In the genomic region with DNA sequence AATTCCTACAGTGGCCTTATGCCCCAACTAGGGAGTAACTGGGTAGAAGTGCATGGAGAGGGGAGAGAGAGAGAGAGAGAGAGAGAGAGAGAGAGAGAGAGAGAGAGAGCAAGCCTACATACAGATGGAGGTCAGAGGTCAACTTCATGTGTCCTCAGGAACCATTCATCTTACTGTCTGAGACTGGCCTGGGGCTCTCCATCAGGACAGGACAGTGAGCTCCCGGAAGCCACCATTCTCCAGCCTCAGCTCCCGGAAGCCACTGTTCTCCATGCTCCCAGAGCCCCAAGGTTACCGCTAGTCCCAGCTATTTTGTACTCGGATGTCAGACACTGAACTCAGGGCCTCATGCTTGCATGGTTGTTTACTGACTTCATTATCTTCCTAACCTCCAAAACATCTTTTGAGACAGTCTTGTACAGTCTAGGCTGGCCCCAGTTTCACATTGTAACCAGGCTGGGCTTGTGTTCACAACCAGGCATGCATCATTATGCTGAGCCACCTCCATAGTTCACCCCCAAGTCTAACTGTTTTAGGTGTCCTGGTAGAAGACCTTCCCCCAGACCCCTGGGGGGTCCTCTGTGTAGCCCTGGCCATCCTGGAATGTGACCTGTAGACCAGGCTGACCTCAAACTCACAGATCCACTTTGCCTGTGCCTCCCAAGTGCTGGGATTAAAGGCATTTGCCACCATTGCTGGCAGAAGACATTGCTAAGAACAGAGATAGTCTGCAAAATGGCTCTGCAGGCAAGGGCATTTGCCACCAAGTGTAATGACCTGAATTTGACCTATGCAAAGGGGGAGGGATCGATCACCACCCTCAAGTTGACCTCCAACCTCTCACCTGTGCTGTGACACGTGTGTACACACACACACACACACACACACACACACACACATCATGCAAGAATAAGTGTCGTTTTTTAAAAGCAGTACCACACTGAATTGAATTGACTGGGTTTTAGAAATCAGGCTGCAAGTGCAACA, we compare ENCODE assay signal across 10 mouse cellular contexts. TPM values are rescaled to one million over a fixed set of nuclear protein-coding genes. Genes with fewer than 3 reads are reported as not detected.
A peak's percentile ranks its signal among the peaks of the same experiment; 100 is the strongest.
DNase-seq lines count a peak whose midpoint lies in the region; ATAC-seq and TF ChIP-seq lines count a peak whose summit lies in the region.
"Had no signal": no experiment of that assay in that cellular context is flagged by ENCODE, and none has a peak within 500 bp of the region (broad histone marks: within the 10 kb centered on the region; RNA-seq: fewer than 3 reads in every experiment).

No protein-coding gene starts in this region.

- H3K4me2 ChIP-seq in liver, embryonic 15.5 days = no peak overlapping the region
- H3K4me2 ChIP-seq in midbrain, embryonic 13.5 days (replicated peaks) = no peak overlapping the region
- H3K4me2 ChIP-seq: forebrain, embryonic 13.5 days had no signal

- H3K9me3 ChIP-seq in ES-E14 (ENCODE audit: control insufficient read depth, insufficient read depth, low read depth, low read length) = no peaks in the 10 kb centered on the region
- no peaks in the 10 kb centered on the region for H3K9me3 ChIP-seq in liver, embryonic 15.5 days (replicated peaks)
- H3K9me3 ChIP-seq in midbrain, embryonic 13.5 days = no peaks in the 10 kb centered on the region
- H3K9me3 ChIP-seq: forebrain, embryonic 13.5 days had no signal

- H3K9ac ChIP-seq in ES-E14 (ENCODE audit: insufficient read depth, low read depth, low read length, poor library complexity, severe bottlenecking) = peak overlapping the region; percentile 12; the same call in 1 of the 2 replicates
- H3K9ac ChIP-seq in liver, embryonic 15.5 days = no peak overlapping the region
- H3K9ac ChIP-seq in midbrain, embryonic 13.5 days (replicated peaks) = no peak overlapping the region
- H3K9ac ChIP-seq: forebrain, embryonic 13.5 days had no signal

- 60% methylated on average over 7 of the region's 7 CpGs for WGBS in liver, embryonic 15.5 days (ENCODE audit: insufficient replicate concordance)
- 89% methylated on average over 7 of the region's 7 CpGs for WGBS in midbrain, embryonic 13.5 days

- in situ Hi-C loops in ES-E14 (cut with MboI; ENCODE audit: low sequenced_read_pairs in 2 of 2, unreplicated experiment in 2 of 2) = no loop called here

- peak overlapping the region; percentile 31 to 49 for H3K4me3 ChIP-seq in ES-E14 (ENCODE audit: insufficient read depth in 1 of 2, low read depth in 1 of 2, low read length in 2 of 2, poor library complexity in 1 of 2, severe bottlenecking in 1 of 2)
- H3K4me3 ChIP-seq in liver, embryonic 15.5 days (replicated peaks) = no peak overlapping the region
- no peak overlapping the region for H3K4me3 ChIP-seq in midbrain, embryonic 13.5 days (replicated peaks)
- H3K4me3 ChIP-seq: forebrain, embryonic 13.5 days had no signal

- peaks cover 4 to 32% of the 10 kb centered on the region in 2 experiments; a peak in 3 of 4 replicates for H3K4me1 ChIP-seq in ES-E14 (ENCODE audit: control insufficient read depth in 2 of 2, insufficient read depth in 2 of 2, low read length in 2 of 2, poor library complexity in 1 of 2)
- H3K4me1 ChIP-seq in liver, embryonic 15.5 days (replicated peaks) = peaks cover 38% of the 10 kb centered on the region
- peaks cover 20% of the 10 kb centered on the region for H3K4me1 ChIP-seq in midbrain, embryonic 13.5 days (replicated peaks)

- ATAC-seq in liver, embryonic 15.5 days (ENCODE audit: insufficient read depth) = no peak
- no peak for ATAC-seq in midbrain, embryonic 13.5 days
- ATAC-seq: forebrain, embryonic 13.5 days had no signal

- DNase-seq in kidney, adult 18-20 months = peak; percentile 31
- DNase-seq in kidney, adult 9 months = no peak
- DNase-seq in ES-E14 (ENCODE audit: low read depth, low spot score) = no peak
- peak; percentile 79 for DNase-seq in embryo, embryonic 10 days (ENCODE audit: low spot score)
- no peak for DNase-seq in spleen, adult 12 weeks (ENCODE audit: low spot score)
- DNase-seq: cerebellum, adult 9-10 months had no signal

- no peaks in the 10 kb centered on the region; the same call in 1 of the 2 replicates for H3K27me3 ChIP-seq in liver, embryonic 15.5 days
- peaks cover 7% of the 10 kb centered on the region; the same call in 1 of the 2 replicates for H3K27me3 ChIP-seq in midbrain, embryonic 13.5 days
- H3K27me3 ChIP-seq: forebrain, embryonic 13.5 days had no signal

- peaks cover 18% of the 10 kb centered on the region for H3K36me3 ChIP-seq in ES-E14 (ENCODE audit: control insufficient read depth, insufficient read depth, low read length, poor library complexity, severe bottlenecking)
- no peaks in the 10 kb centered on the region for H3K36me3 ChIP-seq in liver, embryonic 15.5 days (replicated peaks)
- no peaks in the 10 kb centered on the region for H3K36me3 ChIP-seq in midbrain, embryonic 13.5 days

- peak overlapping the region; percentile 74; the same call in 1 of the 2 replicates for H3K27ac ChIP-seq in ES-E14 (ENCODE audit: insufficient read depth, low read depth, low read length, poor library complexity, severe bottlenecking)
- 0 out of 2 replicates have a peak overlapping the region, but pooled peaks have one; percentile 9 for H3K27ac ChIP-seq in liver, embryonic 15.5 days (replicated peaks)
- H3K27ac ChIP-seq in midbrain, embryonic 13.5 days = no peak overlapping the region
- H3K27ac ChIP-seq: forebrain, embryonic 13.5 days had no signal

TF ChIP-seq in ES-E14, 5 proteins besides CTCF, POLR2A, EP300 and RAD21:
- no peak for TF ChIP-seq ZC3H11A (IDR thresholded peaks at IDR 0.05; ENCODE audit: borderline replicate concordance, low read depth, low read length)
- TF ChIP-seq HCFC1 (IDR thresholded peaks at IDR 0.05; ENCODE audit: borderline replicate concordance, insufficient read depth, low read length) = no peak
- TF ChIP-seq MAFK (IDR thresholded peaks at IDR 0.05; ENCODE audit: insufficient read depth, low read depth, low read length) = no peak

RNA-seq across cellular contexts. Expression of gene Dock6, which starts 2.5 kb away (rescaled TPM):
- total RNA-seq in ES-E14 (2012; rRNA removed) = 45.4 and 144 TPM in 2 replicates
- polyA plus RNA-seq in liver, embryonic 15.5 days (2015; fragmentation: Nextera tagmentation; extraction: Ambion mirVana) = 4.2 and 5.6 TPM in 2 replicates
- 14.2 and 17.0 TPM in 2 replicates for polyA plus RNA-seq in midbrain, embryonic 13.5 days (2015; fragmentation: Nextera tagmentation; extraction: Ambion mirVana)

RNA-seq across cellular contexts. Expression of gene Angptl8, which starts 14.7 kb away (rescaled TPM):
- 0.48 TPM in 1 of 2 replicates, not detected in the other for total RNA-seq in ES-E14 (2012; rRNA removed)
- polyA plus RNA-seq in liver, embryonic 15.5 days (2015; fragmentation: Nextera tagmentation; extraction: Ambion mirVana) = 35.0 and 42.9 TPM in 2 replicates
- 0.24 and 0.43 TPM in 2 replicates for polyA plus RNA-seq in midbrain, embryonic 13.5 days (2015; fragmentation: Nextera tagmentation; extraction: Ambion mirVana)
- total RNA-seq: left cerebral cortex, adult 18-20 months had no signal
- polyA plus RNA-seq: forebrain, embryonic 13.5 days had no signal

RNA-seq across cellular contexts. Expression of gene Kank2, which starts 51.4 kb away (rescaled TPM):
- total RNA-seq in ES-E14 (2012; rRNA removed) = 32.6 and 51.6 TPM in 2 replicates
- 4.8 and 5.5 TPM in 2 replicates for polyA plus RNA-seq in liver, embryonic 15.5 days (2015; fragmentation: Nextera tagmentation; extraction: Ambion mirVana)
- 3.3 and 4.3 TPM in 2 replicates for polyA plus RNA-seq in midbrain, embryonic 13.5 days (2015; fragmentation: Nextera tagmentation; extraction: Ambion mirVana)

Comparison
In these comparisons a context has a peak if more than half of its experiments do, and no peak if none do; other contexts are left out.
1. DNase-seq: peak in kidney, adult 18-20 months (single experiment) and embryo, embryonic 10 days (single experiment); none in kidney, adult 9 months (single experiment), ES-E14 (single experiment) and spleen, adult 12 weeks (single experiment).
2. H3K4me3 ChIP-seq: peak in ES-E14 (2 of 2); none in liver, embryonic 15.5 days (single experiment) and midbrain, embryonic 13.5 days (single experiment).
3. RNA of gene Angptl8, which starts 14.7 kb away (polyA plus RNA-seq): 35.0 to 42.9 TPM in liver, embryonic 15.5 days; 0.24 to 0.43 TPM in midbrain, embryonic 13.5 days; every median in the first group is over 10 times any median in the second.